Mouse (Mus musculus) duodenum, adult 2 months (tissue): ENCODE data around the gene Dpy19l3. TPM values are rescaled to one million over a fixed set of nuclear protein-coding genes. Genes with fewer than 3 reads are reported as not detected.

Experiments
- polyA plus RNA-seq: library from polyadenylated mRNA; depleted of rRNA; stranded (reverse); fragments of >200 nt; gene quantifications from 2 replicates; pipeline ENCODE4 v1.2.3, GENCODE M21; 2012; ENCODE audit warnings: low replicate concordance; rRNA removed

The Dpy19l3 gene
- 1.3 and 3.0 TPM in 2 replicates for polyA plus RNA-seq

DNA sequence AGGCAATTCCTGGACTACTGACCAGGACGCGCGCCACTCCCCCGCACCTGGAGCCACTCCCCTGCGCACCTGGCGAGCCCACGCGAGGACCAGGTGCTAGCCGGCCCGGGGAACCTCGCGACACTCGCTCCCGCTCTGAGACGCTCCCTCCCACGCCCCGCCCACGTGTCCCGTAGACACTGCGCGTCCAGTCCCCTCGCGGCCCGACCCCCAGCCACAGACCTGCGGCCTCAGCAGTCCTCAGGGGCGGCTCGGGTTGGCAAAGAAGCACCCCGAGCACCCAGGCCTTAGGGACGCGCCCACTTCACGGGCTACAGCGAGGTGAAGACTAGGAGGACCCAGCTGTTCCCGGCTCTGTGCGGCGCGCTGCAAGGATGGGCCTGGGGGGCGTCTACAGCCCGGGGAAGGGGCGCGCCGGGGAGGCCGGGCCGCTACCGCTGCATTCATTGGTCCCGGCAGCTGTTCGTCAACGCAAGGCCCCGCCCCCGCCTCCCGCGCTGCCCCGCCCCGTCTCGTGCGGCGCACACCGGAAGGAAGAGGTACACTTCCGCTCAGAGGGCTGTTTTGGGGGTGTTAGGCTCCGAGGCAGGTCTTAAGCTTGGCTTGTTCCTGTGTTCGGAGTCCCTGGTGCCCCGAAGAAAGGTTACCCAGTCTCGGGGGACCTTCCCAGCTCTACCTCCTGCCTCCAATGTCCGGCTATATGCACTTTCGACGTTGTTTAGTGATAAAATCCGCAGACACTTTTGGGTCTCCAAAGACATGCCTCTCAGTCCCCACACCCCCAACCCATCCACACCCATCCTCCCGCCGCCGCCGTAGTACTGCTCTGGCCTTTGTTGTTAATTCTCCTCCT lies at the start of gene Dpy19l3:
Gene Dpy19l3, minus strand, starts transcription at position 422 of the 853 bp plus-strand sequence.

DNA sequence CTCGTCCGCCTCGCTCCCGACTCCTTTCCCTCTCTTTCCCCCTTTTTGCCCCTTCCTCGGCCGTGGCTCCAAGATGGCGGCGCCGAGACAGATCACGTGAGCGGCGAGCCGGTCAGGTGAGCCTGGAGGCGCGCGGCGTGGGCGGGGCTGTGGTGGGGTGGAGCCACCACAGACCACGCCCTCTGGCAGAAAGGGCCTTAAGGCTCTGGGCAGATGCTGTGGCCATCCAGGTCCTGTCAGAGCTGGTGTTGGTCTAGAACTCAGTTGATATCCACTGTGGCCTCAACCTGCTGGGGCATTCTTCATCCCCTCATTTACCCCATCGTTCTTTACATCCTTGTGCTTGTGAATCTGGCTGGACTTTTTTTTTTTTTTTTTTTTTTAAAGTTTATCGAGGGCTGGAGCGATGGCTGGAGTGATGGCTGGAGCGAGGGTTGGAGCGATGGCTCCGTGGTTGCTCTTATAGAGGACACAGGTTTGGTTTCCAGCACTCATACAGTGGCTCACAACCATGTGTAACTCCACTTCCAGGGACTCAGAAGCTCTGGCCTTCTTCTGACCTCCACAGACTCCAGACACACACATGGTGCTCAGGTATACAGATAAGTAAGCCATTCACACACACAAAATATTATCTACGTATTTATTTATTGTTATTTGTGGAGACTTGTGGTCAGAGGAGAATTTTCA lies 48.8 kb upstream of the Dpy19l3 start, which contains the start of gene Zfp507:
Gene Zfp507, minus strand, starts transcription at position 98 of the 690 bp plus-strand sequence.

DNA sequence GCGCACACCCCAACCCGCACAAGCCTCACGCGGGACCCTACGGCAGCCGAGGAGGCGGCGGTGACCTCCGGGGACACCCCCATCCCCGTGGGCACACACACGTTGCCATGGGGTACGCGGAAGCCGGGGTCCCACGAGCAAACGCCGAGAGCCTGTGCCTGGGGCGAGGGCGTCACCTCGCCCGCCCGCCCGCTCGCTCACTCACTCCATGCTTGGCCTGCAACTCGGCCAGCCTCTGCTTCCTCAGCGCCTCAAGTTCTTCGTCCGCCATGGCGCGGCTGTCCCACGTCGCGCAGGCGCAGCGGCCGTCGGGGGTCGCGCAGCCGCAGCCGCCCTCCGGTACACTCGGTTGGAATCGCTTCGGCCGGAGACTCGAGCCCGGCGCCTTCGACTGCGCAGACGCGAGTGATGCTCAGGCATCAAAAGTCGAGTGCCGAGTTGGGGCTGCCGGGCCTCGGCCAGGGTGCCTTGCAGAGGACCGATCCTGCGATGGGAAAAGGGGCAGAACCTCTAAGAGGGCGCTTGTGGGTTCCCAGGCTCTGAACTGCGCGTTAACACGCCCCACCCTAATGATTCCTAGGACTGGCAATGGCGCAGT lies 107.1 kb downstream of the Dpy19l3 start, which contains the start of gene Pdcd5:
Gene Pdcd5, minus strand, starts transcription at position 421 of the 598 bp plus-strand sequence.

Other genes with a start within 250 kb of the Dpy19l3 start
- 0.04 TPM in 1 of 2 replicates, not detected in the other for gene Tdrd12, start 216.7 kb downstream of the Dpy19l3 start, polyA plus RNA-seq
- gene Nudt19, start 198.2 kb downstream of the Dpy19l3 start, polyA plus RNA-seq = 62.8 and 85.5 TPM in 2 replicates
- not detected in 2 replicates for gene Rgs9bp, start 168.9 kb downstream of the Dpy19l3 start, polyA plus RNA-seq
- gene Ankrd27, start 168.2 kb downstream of the Dpy19l3 start, polyA plus RNA-seq = 6.6 and 10.5 TPM in 2 replicates
- gene Pdcd5, start 106.9 kb downstream of the Dpy19l3 start, polyA plus RNA-seq = 25.0 and 39.9 TPM in 2 replicates
- 2.2 and 2.7 TPM in 2 replicates for gene Zfp507, start 48.5 kb upstream of the Dpy19l3 start, polyA plus RNA-seq